Mouse (Mus musculus): ENCODE measurements around the gene Clasp2.

GRCm38 (mm10) chr9:113758472-113758871 lies 17.2 kb downstream of the Clasp2 start:
- no peak for TF ChIP-seq POLR2A (IDR thresholded peaks at IDR 0.05; ENCODE audit: extremely low read depth, insufficient read depth, low read length)
- no peak for TF ChIP-seq CTCF (IDR thresholded peaks at IDR 0.05; ENCODE audit: low read depth, low read length)

Measured in liver, adult 2 months (tissue).